Mouse (Mus musculus) heart, postnatal 25 days (tissue): ENCODE results near the gene 2310039H08Rik. TPM values are rescaled to one million over a fixed set of nuclear protein-coding genes. Genes with fewer than 3 reads are reported as not detected.

Source experiments
- DNase-seq: peaks from one replicate; pipeline ENCODE4 v3.0.0; 2022; ENCODE audit warnings: low spot score
- intact Hi-C: fragments of 180-260 bp; cut with DNase I; formaldehyde crosslinking; loops from one replicate; pipeline ENCODE4 v1.15.1; 2025
- total RNA-seq, 2 experiments: library from RNA; stranded (reverse); gene quantifications; 2 replicates each; pipeline ENCODE4 v1.2.3; 2021

The 2310039H08Rik gene
- total RNA-seq: 10 to 100 TPM; 26.1 to 28.2 TPM

GRCm38 (mm10) chr17:46772404-46773277 lies at the start of gene 2310039H08Rik:
Gene 2310039H08Rik, plus strand, starts transcription at chr17:46772635.
- intact Hi-C loops: no loop called here
- DNase-seq: peak; percentile 74

GRCm38 (mm10) chr17:46724477-46725084 lies 47.9 kb upstream of the 2310039H08Rik start:
- intact Hi-C loops: no loop called here
- no peak for DNase-seq

DNA sequence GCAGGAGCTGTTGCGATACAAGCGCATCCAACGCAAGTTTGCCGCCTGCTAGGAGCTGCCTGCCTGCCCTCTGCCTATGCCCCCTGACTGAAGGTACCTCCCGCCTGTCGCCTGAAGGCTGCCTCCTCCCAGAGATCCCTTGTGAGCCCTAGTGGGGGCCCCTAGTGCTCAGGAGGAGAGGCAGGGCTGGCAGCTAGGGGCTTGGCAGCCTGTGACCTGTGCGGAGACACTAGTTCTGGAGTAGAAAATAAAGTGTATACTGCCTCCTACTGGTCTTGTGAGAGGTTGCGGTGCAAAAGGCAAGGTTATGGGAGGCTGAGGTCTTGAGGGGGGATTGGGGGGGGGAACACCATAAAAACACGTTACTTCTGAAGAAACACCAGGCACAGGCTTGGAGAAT lies 47.2 kb upstream of the 2310039H08Rik start:
- no peak for DNase-seq
- intact Hi-C loops: no loop called here

GRCm38 (mm10) chr17:46725731-46726645 lies 46.4 kb upstream of the 2310039H08Rik start:
- no peak for DNase-seq
- intact Hi-C loops: no loop called here

DNA sequence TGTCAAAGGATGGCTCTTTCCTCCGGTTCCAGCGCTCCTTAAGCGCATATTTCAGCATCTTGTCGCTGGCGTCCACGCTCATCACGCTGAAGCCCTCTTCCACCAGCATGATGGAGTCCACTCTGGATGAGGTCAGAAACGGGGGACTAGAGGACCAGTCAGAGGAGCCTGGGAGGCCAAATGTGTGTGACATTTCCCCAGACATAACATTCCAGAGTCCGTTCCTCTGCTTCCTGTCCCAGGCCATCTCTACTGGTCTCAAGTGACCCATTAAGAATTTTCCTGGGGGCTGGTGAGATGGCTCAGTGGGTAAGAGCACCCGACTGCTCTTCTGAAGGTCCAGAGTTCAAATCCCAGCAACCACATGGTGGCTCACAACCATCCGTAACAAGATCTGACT lies 45.2 kb upstream of the 2310039H08Rik start:
- no peak for DNase-seq
- intact Hi-C loops: no loop called here

- no peak for DNase-seq
- intact Hi-C loops: no loop called here
Observed at GRCm38 (mm10) chr17:46728021-46728420, 44.4 kb upstream of the 2310039H08Rik start.

DNA sequence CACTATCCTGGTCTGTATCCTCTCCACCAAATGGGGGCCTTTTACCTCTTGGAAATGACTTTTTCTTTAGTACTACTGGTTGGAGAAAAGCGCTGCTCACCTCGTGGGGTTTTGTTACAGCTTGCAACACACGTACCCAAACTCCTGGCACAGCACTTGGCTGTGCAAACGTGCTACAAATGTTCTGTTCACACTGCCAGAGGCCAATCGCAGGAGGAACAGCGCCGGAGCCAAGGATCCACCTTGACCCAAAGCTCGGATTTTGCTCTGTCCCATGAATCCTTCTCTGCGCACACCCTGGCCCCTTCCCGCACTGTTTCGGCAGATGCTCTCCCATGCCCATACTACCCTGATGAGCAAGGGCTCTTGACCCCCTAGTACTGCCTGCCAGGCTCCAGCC lies 43.9 kb upstream of the 2310039H08Rik start:
- no peak for DNase-seq
- intact Hi-C loops: no loop called here

DNA sequence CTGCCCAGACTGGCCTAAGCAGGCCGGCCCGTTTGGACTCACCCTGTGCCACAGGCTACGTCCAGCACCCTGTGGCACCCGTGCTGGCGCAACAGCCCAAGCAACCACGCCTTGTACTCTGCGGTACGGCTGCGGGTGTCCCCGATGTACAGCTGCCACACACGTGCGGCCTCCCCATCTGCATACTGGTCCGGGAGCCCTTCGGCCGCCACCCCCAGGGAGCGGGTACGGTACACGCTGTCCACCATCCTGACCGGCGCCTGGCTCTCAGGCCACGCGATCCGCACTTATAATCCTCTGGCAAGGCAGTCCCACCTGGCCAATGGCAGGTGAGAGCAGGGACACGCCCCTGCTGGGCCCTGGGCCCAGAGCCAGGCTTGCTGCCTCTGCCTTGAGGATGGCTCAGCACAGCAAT lies 43.5 kb upstream of the 2310039H08Rik start, which contains the start of gene Gnmt:
Gene Gnmt (minus strand): TSS at position 265 of the 415 bp plus-strand sequence.
- DNase-seq: no peak
- intact Hi-C loops: no loop called here

DNA sequence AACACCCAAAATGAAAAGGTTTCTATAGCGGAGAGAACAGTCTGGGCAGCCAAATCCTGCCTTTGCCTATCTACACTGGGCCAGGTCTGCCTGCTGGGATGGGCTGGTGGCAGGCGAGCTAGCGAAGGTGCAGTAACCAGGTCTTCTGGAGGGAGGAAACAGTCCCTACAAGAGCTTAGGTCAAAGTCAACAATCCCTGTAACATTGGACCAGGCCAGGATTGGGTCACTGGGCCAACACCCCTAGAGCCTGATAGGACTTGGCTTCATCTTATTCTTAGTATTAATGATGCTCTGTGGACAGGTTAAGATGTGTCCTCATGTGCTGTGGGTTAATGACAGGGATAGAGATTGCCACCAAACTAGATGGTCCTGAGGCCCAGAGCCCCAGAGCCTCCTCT lies 38.4 kb upstream of the 2310039H08Rik start:
- DNase-seq: no peak
- intact Hi-C loops: no loop called here

GRCm38 (mm10) chr17:46735287-46735686 lies 37.1 kb upstream of the 2310039H08Rik start:
- no peak for DNase-seq
- intact Hi-C loops: no loop called here

GRCm38 (mm10) chr17:46736160-46736559 lies 36.3 kb upstream of the 2310039H08Rik start:
- intact Hi-C loops: no loop called here
- no peak for DNase-seq

GRCm38 (mm10) chr17:46741305-46741704 lies 31.1 kb upstream of the 2310039H08Rik start:
- DNase-seq: no peak
- intact Hi-C loops: no loop called here

DNA sequence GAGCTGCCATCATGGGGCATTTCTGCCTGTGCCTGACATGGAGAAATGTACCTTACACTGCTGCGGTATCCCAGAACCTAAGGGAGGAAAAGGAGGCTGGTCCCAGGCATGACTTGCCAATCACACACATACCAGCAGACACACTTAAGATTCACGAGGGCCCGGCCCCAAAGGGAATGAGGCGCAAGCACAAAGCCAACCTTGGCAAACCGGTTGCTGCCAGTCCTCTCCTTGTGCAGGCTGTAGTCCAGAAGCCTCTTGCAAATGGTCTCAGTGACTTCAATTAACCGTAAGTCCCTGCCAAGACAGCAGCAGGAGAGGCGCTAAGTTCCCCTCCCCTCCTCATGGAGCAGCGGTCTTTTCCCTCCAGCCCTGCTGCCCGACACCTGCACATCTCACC lies 29.4 kb upstream of the 2310039H08Rik start:
- DNase-seq: no peak
- intact Hi-C loops: no loop called here

DNA sequence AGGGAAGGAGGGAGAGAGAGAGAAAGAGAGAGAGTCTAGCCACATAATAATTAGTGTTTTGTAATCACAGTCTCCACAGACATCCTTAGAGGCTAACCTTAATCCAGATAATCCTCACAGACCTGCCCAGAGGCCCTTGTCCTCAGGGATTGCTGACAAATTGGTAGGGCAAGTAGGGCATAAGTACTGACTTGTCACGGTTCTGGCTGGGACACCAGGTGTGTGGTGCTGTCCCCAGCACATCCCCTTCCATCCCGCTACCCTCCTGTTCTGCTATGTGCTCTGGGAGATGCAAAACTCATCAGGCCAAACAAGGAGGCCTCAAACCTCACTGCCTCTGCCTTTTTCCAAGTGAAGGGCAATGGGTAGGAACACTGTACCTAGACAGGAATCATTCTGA lies 26.9 kb upstream of the 2310039H08Rik start:
- DNase-seq: no peak
- intact Hi-C loops: no loop called here

DNA sequence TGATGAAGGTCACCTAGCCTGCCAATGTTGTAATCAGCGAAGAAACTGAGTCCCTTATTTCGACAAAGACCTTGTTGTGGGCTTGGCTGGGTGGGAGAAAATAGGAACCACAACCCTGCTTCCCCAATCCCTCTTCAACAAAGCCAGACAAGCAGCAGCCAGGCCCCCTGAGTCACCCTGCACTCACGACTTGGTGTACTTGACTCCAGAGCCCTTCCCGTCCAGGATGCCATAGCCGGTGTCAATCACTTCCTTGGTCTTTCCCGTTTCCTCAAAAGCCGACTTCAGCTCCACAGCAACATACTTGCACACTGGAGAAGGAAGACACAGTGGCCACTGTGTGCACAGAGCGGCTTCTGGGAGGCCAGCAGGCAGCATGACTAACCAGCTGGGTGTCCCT lies 25.2 kb upstream of the 2310039H08Rik start:
- intact Hi-C loops: no loop called here
- no peak for DNase-seq

DNA sequence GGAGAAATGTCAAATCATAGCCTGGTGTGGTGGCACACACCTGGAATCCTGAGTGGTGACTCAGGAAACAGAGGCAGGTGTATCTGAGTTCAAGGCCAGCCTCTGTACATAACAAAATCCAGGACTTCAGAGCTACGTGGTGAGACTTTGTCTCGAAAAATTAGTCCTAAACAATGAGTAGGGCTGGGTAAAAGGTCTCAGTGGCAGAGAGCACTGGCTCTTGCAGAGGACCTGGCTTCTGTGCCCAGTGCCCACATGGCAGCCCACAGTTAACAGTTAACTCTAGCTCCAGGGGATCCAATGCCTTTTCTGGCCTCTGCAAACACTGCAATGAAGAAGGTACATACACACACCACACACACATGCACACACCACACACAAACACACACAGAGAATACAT lies 24.6 kb upstream of the 2310039H08Rik start:
- intact Hi-C loops: no loop called here
- DNase-seq: no peak

GRCm38 (mm10) chr17:46749282-46749681 lies 23.2 kb upstream of the 2310039H08Rik start:
- no peak for DNase-seq
- intact Hi-C loops: no loop called here

- intact Hi-C loops: no loop called here
- DNase-seq: no peak
Observed at GRCm38 (mm10) chr17:46750580-46750979, 21.9 kb upstream of the 2310039H08Rik start.

DNA sequence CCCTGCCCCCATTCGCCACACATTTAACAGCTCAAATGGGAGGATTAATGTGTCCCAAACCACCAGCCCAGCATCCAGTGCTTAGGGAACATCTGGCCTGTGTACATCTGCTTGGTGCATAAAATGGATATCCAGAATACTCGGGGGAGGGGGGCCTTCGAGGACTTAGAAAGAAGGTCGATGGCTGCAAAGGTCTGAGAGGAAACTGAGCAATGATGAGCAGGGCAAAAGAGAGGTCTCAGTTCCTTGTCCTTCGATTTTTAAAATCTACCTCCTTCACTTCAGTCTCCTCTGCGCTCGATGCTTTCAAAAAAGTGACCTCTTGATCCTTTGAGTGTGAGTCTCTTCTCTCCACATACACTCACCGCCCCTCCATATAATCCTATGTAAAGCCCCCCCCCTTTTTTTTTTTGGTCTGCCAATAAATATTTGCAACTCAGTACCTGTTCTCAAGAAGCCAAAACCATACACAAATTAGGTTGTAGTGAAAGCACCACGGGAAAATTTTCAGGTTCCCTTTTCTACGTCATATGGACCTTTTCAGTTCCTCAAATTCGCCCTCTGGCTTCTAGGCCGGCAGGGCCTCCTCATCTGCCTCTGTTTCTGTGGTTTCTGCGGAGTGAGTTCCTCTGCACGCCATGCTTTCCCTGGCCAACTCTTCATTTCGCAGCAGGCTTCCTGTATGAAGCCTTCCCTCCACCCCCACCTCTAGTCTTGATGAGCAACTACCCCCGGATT lies 21.2 kb upstream of the 2310039H08Rik start:
- intact Hi-C loops: no loop called here
- DNase-seq: no peak
